Mouse (Mus musculus): ENCODE results near the gene Lurap1l. TPM values are rescaled to one million over a fixed set of nuclear protein-coding genes. Genes with fewer than 3 reads are reported as not detected.
"Not testable (repeated sequence)": the region's sequence is repeated elsewhere in the genome, so short reads cannot be mapped to it uniquely, and the experiment has no call there.

Lurap1l gene
- polyA plus RNA-seq, 1 experiment from 2014 or later, result 4.4 TPM

DNA sequence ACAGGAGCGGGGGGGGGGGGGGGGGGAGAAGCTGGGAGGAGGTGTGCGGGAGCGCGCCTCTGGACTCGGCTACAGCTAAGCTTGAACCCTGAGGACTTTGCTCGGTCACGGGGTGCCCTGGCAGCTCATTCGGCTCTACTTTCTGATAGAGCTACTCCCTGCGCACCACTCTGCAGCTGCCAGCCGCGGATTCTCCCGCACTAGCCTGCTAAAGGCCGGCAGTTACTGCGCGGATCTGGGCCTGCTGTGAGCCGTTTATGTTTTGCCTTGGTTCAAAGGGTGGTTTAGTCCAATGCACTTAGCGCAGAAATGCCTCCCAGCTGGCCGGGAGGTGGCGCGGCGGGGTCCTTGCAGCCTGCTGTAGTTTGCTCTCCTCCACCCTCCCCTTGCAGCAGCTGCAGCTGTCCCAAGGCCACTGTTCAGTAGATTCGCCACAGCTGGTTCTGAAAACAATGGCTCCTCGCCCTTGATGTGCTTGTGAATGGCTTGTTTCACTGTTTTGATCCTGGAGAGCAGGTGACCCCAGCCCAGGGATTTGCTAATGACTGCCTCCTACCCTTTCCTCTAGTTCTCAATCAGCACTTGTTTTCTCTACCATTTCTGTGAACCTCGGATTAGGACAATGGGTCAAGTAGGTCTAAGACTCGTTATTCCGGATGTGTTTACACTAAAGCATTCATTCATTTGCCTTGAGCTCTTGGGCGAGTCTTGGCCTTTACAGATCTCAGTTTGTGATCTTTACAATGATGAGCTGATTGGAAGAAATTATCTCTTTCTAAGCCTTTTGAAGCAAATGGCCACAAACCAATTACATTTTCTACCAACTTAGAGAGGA lies 1.5 kb downstream of the Lurap1l start:
- peak; percentile 86 for DNase-seq (ENCODE audit: low spot score)
- WGBS, result 1% methylated on average over 26 of the region's 27 CpGs

DNA sequence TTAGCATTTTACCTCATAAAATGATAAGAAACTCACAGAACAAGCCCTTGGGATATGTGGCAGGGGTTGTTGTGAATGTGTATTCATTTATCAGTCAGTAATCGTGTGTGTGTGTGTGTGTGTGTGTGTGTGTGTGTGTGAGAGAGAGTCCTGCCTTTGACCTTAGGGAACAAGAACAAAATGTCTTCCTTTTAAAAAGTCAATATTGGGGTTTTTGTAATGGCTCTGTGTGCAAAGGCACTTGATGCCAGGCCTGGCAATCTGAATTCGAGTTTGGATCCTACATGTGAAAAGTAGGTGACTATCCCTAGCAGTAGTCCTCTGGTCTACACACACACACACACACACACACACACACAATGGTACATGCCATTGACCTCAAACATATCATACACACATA lies 4.8 kb downstream of the Lurap1l start:
- DNase-seq (ENCODE audit: low spot score) (no peak), ATAC-seq (ENCODE audit: low FRiP score) (no peak)

More for the DNA sequence above, 1.5 kb downstream of the Lurap1l start:
- peak; percentile 95 for ATAC-seq (ENCODE audit: low FRiP score)
- Histone ChIP-seq H3K27ac (ENCODE audit: low read depth, low read length) (peak overlapping the region; percentile 91), H3K9me3 (ENCODE audit: control insufficient read depth, low read length) (no peaks in the 10 kb centered on the region), H3K4me3 (ENCODE audit: low read depth, low read length) (peak overlapping the region; percentile 70), H3K9ac (ENCODE audit: low read depth, low read length) (peak overlapping the region; percentile 71), H3K27me3 (ENCODE audit: control insufficient read depth, insufficient read depth, low read length) (no peaks in the 10 kb centered on the region), H3K4me2 (replicated peaks; ENCODE audit: low read depth, low read length) (peak overlapping the region; percentile 82), H3K4me1 (replicated peaks; ENCODE audit: control insufficient read depth, insufficient read depth, low read length) (no peaks in the 10 kb centered on the region), H3K36me3 (ENCODE audit: control insufficient read depth, insufficient read depth, low read length) (no peaks in the 10 kb centered on the region)

DNA sequence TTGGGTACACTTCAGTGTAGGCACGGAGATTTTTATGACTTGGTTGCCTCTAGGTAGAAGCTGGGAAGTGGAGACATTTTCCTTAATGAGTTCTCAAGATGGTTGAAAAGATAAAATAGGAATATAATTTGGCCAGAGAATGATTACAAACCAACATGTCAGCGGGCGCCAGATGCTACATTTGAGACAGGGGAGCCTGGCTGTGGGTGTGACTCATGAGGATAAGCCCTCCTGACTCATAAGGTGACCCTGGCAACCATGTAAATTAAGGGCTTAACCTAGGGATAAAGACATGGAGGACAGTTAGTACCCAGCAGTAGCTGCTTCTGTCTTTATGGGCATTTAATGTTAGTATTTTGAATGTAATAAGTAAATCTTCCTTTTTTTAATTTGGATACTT lies 6.2 kb downstream of the Lurap1l start:
- ATAC-seq (ENCODE audit: low FRiP score) (no peak), DNase-seq (ENCODE audit: low spot score) (no peak)
- Histone ChIP-seq H3K4me3 (ENCODE audit: low read depth, low read length) (no peak overlapping the region), H3K9me3 (ENCODE audit: control insufficient read depth, low read length) (no peaks in the 10 kb centered on the region), H3K4me2 (replicated peaks; ENCODE audit: low read depth, low read length) (no peak overlapping the region), H3K27ac (ENCODE audit: low read depth, low read length) (no peak overlapping the region), H3K9ac (ENCODE audit: low read depth, low read length) (no peak overlapping the region), H3K4me1 (replicated peaks; ENCODE audit: control insufficient read depth, insufficient read depth, low read length) (no peaks in the 10 kb centered on the region), H3K27me3 (ENCODE audit: control insufficient read depth, insufficient read depth, low read length) (no peaks in the 10 kb centered on the region), H3K36me3 (ENCODE audit: control insufficient read depth, insufficient read depth, low read length) (no peaks in the 10 kb centered on the region)
- WGBS, result 79% methylated on average over 3 of the region's 3 CpGs

More for the DNA sequence above, 4.8 kb downstream of the Lurap1l start:
- no peaks in the 10 kb centered on the region for H3K36me3 ChIP-seq (ENCODE audit: control insufficient read depth, insufficient read depth, low read length)
- H3K4me1 ChIP-seq (replicated peaks; ENCODE audit: control insufficient read depth, insufficient read depth, low read length), result no peaks in the 10 kb centered on the region
- H3K4me3 ChIP-seq (ENCODE audit: low read depth, low read length), result no peak overlapping the region
- WGBS, result 84% methylated on average over 2 of the region's 2 CpGs
- H3K9ac ChIP-seq (ENCODE audit: low read depth, low read length), result no peak overlapping the region
- no peak overlapping the region for H3K4me2 ChIP-seq (replicated peaks; ENCODE audit: low read depth, low read length)
- H3K9me3 ChIP-seq (ENCODE audit: control insufficient read depth, low read length), result no peaks in the 10 kb centered on the region
- H3K27ac ChIP-seq (ENCODE audit: low read depth, low read length), result no peak overlapping the region
- H3K27me3 ChIP-seq (ENCODE audit: control insufficient read depth, insufficient read depth, low read length), result no peaks in the 10 kb centered on the region

GRCm38 (mm10) chr4:80917128-80917527 lies 6.7 kb downstream of the Lurap1l start:
- not testable (repeated sequence) for H3K9ac ChIP-seq (ENCODE audit: low read depth, low read length); H3K4me1 ChIP-seq (replicated peaks; ENCODE audit: control insufficient read depth, insufficient read depth, low read length); H3K36me3 ChIP-seq (ENCODE audit: control insufficient read depth, insufficient read depth, low read length); H3K4me3 ChIP-seq (ENCODE audit: low read depth, low read length); H3K4me2 ChIP-seq (replicated peaks; ENCODE audit: low read depth, low read length); H3K9me3 ChIP-seq (ENCODE audit: control insufficient read depth, low read length); H3K27me3 ChIP-seq (ENCODE audit: control insufficient read depth, insufficient read depth, low read length); DNase-seq (ENCODE audit: low spot score); ATAC-seq (ENCODE audit: low FRiP score); H3K27ac ChIP-seq (ENCODE audit: low read depth, low read length)
- WGBS, result 63% methylated on average over 1 of the region's 1 CpGs

- H3K27me3 ChIP-seq (ENCODE audit: control insufficient read depth, insufficient read depth, low read length), result no peaks in the 10 kb centered on the region
These were observed 7.4 kb downstream of the Lurap1l start for GRCm38 (mm10) chr4:80917812-80918211.

GRCm38 (mm10) chr4:80918526-80919129 lies 8.2 kb downstream of the Lurap1l start:
- H3K36me3 ChIP-seq (ENCODE audit: control insufficient read depth, insufficient read depth, low read length), result no peaks in the 10 kb centered on the region
- no peak for ATAC-seq (ENCODE audit: low FRiP score)

More at GRCm38 (mm10) chr4:80917812-80918211, 7.4 kb downstream of the Lurap1l start:
- ATAC-seq (ENCODE audit: low FRiP score), result no peak
- DNase-seq (ENCODE audit: low spot score), result no peak
- WGBS, result 75% methylated on average over 3 of the region's 3 CpGs
- no peak overlapping the region for H3K4me3 ChIP-seq (ENCODE audit: low read depth, low read length)
- no peak overlapping the region for H3K9ac ChIP-seq (ENCODE audit: low read depth, low read length)
- no peak overlapping the region for H3K27ac ChIP-seq (ENCODE audit: low read depth, low read length)
- no peaks in the 10 kb centered on the region for H3K9me3 ChIP-seq (ENCODE audit: control insufficient read depth, low read length)
- H3K4me1 ChIP-seq (replicated peaks; ENCODE audit: control insufficient read depth, insufficient read depth, low read length), result no peaks in the 10 kb centered on the region
- no peaks in the 10 kb centered on the region for H3K36me3 ChIP-seq (ENCODE audit: control insufficient read depth, insufficient read depth, low read length)
- H3K4me2 ChIP-seq (replicated peaks; ENCODE audit: low read depth, low read length), result no peak overlapping the region

DNA sequence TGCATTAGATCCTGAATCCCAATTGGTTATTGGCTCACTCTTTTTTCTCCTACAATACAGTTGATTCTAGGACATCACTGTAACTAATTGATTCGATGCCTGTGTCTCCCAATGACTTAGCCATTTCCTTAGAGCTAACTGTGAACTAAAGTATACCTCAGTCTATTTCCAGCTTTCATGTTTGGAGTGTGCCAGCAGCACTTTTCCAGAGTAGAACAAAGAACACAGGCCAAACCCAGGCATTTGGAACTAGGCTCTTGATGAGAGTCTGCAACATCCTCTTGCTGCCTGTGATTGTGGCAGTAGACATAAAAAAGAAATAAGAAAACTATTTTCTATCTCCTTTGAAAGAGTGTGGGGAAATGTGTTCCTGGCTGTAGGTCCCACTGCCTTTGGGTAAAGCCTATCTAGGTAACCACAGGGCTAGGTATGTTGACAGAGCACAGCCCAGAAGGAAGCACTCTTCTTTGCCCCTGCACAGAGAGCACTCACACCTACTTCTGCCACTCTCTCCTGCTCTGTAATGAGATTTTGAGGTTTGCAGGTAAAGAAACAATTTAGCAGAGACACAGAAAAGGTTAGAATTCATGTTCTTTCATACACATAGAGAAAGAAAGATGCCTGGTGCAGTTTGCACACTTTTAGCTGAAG lies 8.9 kb downstream of the Lurap1l start:
- ATAC-seq (ENCODE audit: low FRiP score), result no peak
- Histone ChIP-seq H3K9ac (ENCODE audit: low read depth, low read length) (no peak overlapping the region), H3K4me3 (ENCODE audit: low read depth, low read length) (no peak overlapping the region), H3K4me1 (replicated peaks; ENCODE audit: control insufficient read depth, insufficient read depth, low read length) (no peaks in the 10 kb centered on the region), H3K27ac (ENCODE audit: low read depth, low read length) (no peak overlapping the region), H3K4me2 (replicated peaks; ENCODE audit: low read depth, low read length) (no peak overlapping the region), H3K27me3 (ENCODE audit: control insufficient read depth, insufficient read depth, low read length) (no peaks in the 10 kb centered on the region), H3K36me3 (ENCODE audit: control insufficient read depth, insufficient read depth, low read length) (no peaks in the 10 kb centered on the region), H3K9me3 (ENCODE audit: control insufficient read depth, low read length) (no peaks in the 10 kb centered on the region)
- DNase-seq (ENCODE audit: low spot score), result no peak
- 85% methylated on average over 1 of the region's 1 CpGs for WGBS

More at GRCm38 (mm10) chr4:80918526-80919129, 8.2 kb downstream of the Lurap1l start:
- Histone ChIP-seq H3K27me3 (ENCODE audit: control insufficient read depth, insufficient read depth, low read length) (no peaks in the 10 kb centered on the region), H3K4me3 (ENCODE audit: low read depth, low read length) (no peak overlapping the region), H3K4me2 (replicated peaks; ENCODE audit: low read depth, low read length) (no peak overlapping the region), H3K27ac (ENCODE audit: low read depth, low read length) (no peak overlapping the region), H3K9me3 (ENCODE audit: control insufficient read depth, low read length) (no peaks in the 10 kb centered on the region), H3K4me1 (replicated peaks; ENCODE audit: control insufficient read depth, insufficient read depth, low read length) (no peaks in the 10 kb centered on the region), H3K9ac (ENCODE audit: low read depth, low read length) (no peak overlapping the region)
- 91% methylated on average over 3 of the region's 3 CpGs for WGBS
- DNase-seq (ENCODE audit: low spot score), result no peak

DNA sequence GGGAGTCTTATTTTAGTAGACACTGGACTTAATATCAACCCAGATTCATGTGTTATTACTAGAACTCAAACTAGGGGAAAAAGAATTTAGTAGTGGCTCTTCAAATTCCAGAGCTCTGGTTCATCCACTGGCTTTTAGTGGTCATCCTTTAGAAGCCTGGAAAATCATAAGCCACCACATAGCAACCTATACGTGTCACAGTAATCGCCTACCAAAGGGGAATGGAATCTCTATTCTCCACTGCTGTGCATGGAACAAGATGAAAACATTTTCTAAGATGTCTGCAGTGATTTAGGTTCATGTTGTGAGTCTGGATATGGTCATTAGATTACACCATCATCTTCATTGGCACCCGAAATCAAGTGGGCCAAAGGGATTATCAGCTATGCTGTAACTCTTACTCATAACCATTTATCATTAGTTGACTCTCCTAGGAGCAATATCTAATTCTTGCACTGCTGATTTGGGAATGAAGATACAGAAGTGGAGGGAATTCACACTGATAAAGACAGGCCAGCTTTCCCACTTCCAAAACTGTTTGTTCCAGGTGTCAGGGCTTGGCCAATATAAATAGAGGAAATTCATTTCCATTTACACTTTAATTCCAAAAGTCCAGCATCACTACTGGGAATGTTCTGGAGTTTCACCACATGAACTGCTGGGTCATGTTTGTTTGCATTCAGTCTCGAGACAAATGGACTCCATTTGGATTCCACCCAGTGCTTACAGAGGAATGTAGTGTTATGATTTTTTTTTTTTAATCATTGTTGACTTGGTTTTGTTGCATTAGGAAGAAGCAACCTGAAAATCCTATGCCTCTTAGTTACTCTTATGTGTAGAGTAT lies 11.4 kb downstream of the Lurap1l start:
- H3K27me3 ChIP-seq (ENCODE audit: control insufficient read depth, insufficient read depth, low read length), result no peaks in the 10 kb centered on the region
- H3K9me3 ChIP-seq (ENCODE audit: control insufficient read depth, low read length), result no peaks in the 10 kb centered on the region
- H3K9ac ChIP-seq (ENCODE audit: low read depth, low read length), result no peak overlapping the region
- H3K4me2 ChIP-seq (replicated peaks; ENCODE audit: low read depth, low read length), result no peak overlapping the region
- 89% methylated on average over 4 of the region's 4 CpGs for WGBS
- DNase-seq (ENCODE audit: low spot score) (no peak), ATAC-seq (ENCODE audit: low FRiP score) (no peak)
- no peaks in the 10 kb centered on the region for H3K36me3 ChIP-seq (ENCODE audit: control insufficient read depth, insufficient read depth, low read length)
- H3K4me3 ChIP-seq (ENCODE audit: low read depth, low read length), result no peak overlapping the region
- no peaks in the 10 kb centered on the region for H3K4me1 ChIP-seq (replicated peaks; ENCODE audit: control insufficient read depth, insufficient read depth, low read length)
- H3K27ac ChIP-seq (ENCODE audit: low read depth, low read length), result no peak overlapping the region

Data from hindbrain, embryonic 11.5 days (tissue).